Mouse (Mus musculus): ENCODE results near the gene Stox2.
"Not testable (repeated sequence)": the region's sequence is repeated elsewhere in the genome, so short reads cannot be mapped to it uniquely, and the experiment has no call there.

Gene Stox2

GRCm38 (mm10) chr8:47446312-47447046 is at the start of gene Stox2:
Stox2 (minus strand) TSS chr8:47446362.
- DNase-seq (ENCODE audit: low spot score in 2 of 2) = no peak

- DNase-seq (ENCODE audit: low spot score in 2 of 2) = no peak
Measured at GRCm38 (mm10) chr8:47495428-47495827, 49.3 kb upstream of the Stox2 start.

GRCm38 (mm10) chr8:47494602-47495153 is 48.5 kb upstream of the Stox2 start:
- no peak for DNase-seq (ENCODE audit: low spot score in 2 of 2)

- DNase-seq (ENCODE audit: low spot score in 2 of 2) = no peak
Measured at GRCm38 (mm10) chr8:47493106-47493505, 46.9 kb upstream of the Stox2 start.

- no peak for DNase-seq (ENCODE audit: low spot score in 2 of 2)
Measured at GRCm38 (mm10) chr8:47487231-47487630, 41.1 kb upstream of the Stox2 start.

GRCm38 (mm10) chr8:47482354-47483071 is 36.4 kb upstream of the Stox2 start:
- peak in 1 of 2 experiments; percentile 5 for DNase-seq (ENCODE audit: low spot score in 2 of 2)

- DNase-seq (ENCODE audit: low spot score in 2 of 2) = no peak
Measured at GRCm38 (mm10) chr8:47480039-47480438, 33.9 kb upstream of the Stox2 start.

GRCm38 (mm10) chr8:47461650-47462049 is 15.5 kb upstream of the Stox2 start:
- no peak for DNase-seq (ENCODE audit: low spot score in 2 of 2)

GRCm38 (mm10) chr8:47459216-47459749 is 13.1 kb upstream of the Stox2 start:
- no peak for DNase-seq (ENCODE audit: low spot score in 2 of 2)

GRCm38 (mm10) chr8:47458591-47458990 is 12.4 kb upstream of the Stox2 start:
- DNase-seq (ENCODE audit: low spot score in 2 of 2) = no peak

GRCm38 (mm10) chr8:47449211-47449610 is 3.0 kb upstream of the Stox2 start:
- not testable (repeated sequence) for DNase-seq (ENCODE audit: low spot score in 2 of 2)

GRCm38 (mm10) chr8:47439271-47439670 is 6.9 kb downstream of the Stox2 start:
- no peak for DNase-seq (ENCODE audit: low spot score in 2 of 2)

GRCm38 (mm10) chr8:47437976-47438375 is 8.2 kb downstream of the Stox2 start:
- no peak for DNase-seq (ENCODE audit: low spot score in 2 of 2)

GRCm38 (mm10) chr8:47435861-47436260 is 10.3 kb downstream of the Stox2 start:
- DNase-seq (ENCODE audit: low spot score in 2 of 2) = no peak

GRCm38 (mm10) chr8:47435412-47435811 is 10.8 kb downstream of the Stox2 start:
- DNase-seq (ENCODE audit: low spot score in 2 of 2) = no peak

- no peak for DNase-seq (ENCODE audit: low spot score in 2 of 2)
Measured at GRCm38 (mm10) chr8:47431263-47431662, 14.9 kb downstream of the Stox2 start.

- DNase-seq (ENCODE audit: low spot score in 2 of 2) = peak in 1 of 2 experiments; percentile 30
Measured at GRCm38 (mm10) chr8:47414258-47414525, 32.0 kb downstream of the Stox2 start.

- DNase-seq (ENCODE audit: low spot score in 2 of 2) = peak; percentile 49 to 61
Measured at GRCm38 (mm10) chr8:47413524-47414257, 32.5 kb downstream of the Stox2 start.

- peak; percentile 8 to 26 for DNase-seq (ENCODE audit: low spot score in 2 of 2)
Measured at GRCm38 (mm10) chr8:47412696-47413523, 33.3 kb downstream of the Stox2 start.

- peak; percentile 17 to 38 for DNase-seq (ENCODE audit: low spot score in 2 of 2)
Measured at GRCm38 (mm10) chr8:47411994-47412695, 34.0 kb downstream of the Stox2 start.

- no peak for DNase-seq (ENCODE audit: low spot score in 2 of 2)
Measured at GRCm38 (mm10) chr8:47411321-47411720, 34.8 kb downstream of the Stox2 start.

Measured in urinary bladder, postnatal 36 days (tissue).